Mouse (Mus musculus) thymus, adult 2 months (tissue): ENCODE measurements around the gene Crybg3. TPM values are rescaled to one million over a fixed set of nuclear protein-coding genes. Genes with fewer than 3 reads are reported as not detected.

Experiments
- DNase-seq: peaks from one replicate; pipeline ENCODE4 v3.0.0; 2021
- H3K27ac ChIP-seq: fragments of 200-500 bp; 2 replicates; pipeline ENCODE4 v1.5.1; 2012; ENCODE audit warnings: low read length, control low read depth; ENCODE audit not compliant: control insufficient read depth, insufficient read depth
- H3K27me3 ChIP-seq: fragments of 200-500 bp; 2 replicates; pipeline ENCODE4 v1.6.1; 2012; ENCODE audit warnings: mild to moderate bottlenecking, low read length, moderate library complexity, mixed read lengths; ENCODE audit not compliant: control insufficient read depth, insufficient read depth
- H3K36me3 ChIP-seq: fragments of 200-500 bp; 2 replicates; pipeline ENCODE4 v1.6.1; 2012; ENCODE audit warnings: mild to moderate bottlenecking, low read length, moderate library complexity; ENCODE audit not compliant: control insufficient read depth, insufficient read depth
- H3K4me1 ChIP-seq: fragments of 200-500 bp; replicated peaks from 2 replicates; pipeline ENCODE4 v1.6.1; 2012; ENCODE audit warnings: low read length; ENCODE audit not compliant: control insufficient read depth, insufficient read depth
- H3K4me3 ChIP-seq: fragments of 200-500 bp; 2 replicates; pipeline ENCODE4 v1.5.1; 2012; ENCODE audit warnings: mild to moderate bottlenecking, low read length, control low read depth, moderate library complexity; ENCODE audit not compliant: control insufficient read depth, insufficient read depth
- CTCF ChIP-seq: fragments of 200-500 bp; IDR thresholded peaks from 2 replicates; pipeline ENCODE4 v1.5.1; 2012; ENCODE audit warnings: mild to moderate bottlenecking, control low read depth, low read length, moderate library complexity, borderline replicate concordance; ENCODE audit not compliant: control insufficient read depth, poor library complexity, insufficient read depth; ENCODE audit errors: extremely low read depth
- POLR2A ChIP-seq: fragments of 200-500 bp; IDR thresholded peaks from 2 replicates; pipeline ENCODE4 v1.6.1; 2012; ENCODE audit warnings: mild to moderate bottlenecking, low read length, control low read depth, moderate library complexity; ENCODE audit not compliant: control insufficient read depth, poor library complexity, insufficient read depth; ENCODE audit errors: extremely low read depth
- WGBS: fragments of 180-500 bp; shearing (Covaris S2); methylation state at CpG from one replicate; pipeline ENCODE4 v1.1.7; 2018; 5-methylcytosine and 5-hydroxymethylcytosine counted together
- polyA plus RNA-seq: library from polyadenylated mRNA; depleted of rRNA; stranded (reverse); fragments of >200 nt; gene quantifications from 2 replicates; pipeline ENCODE4 v1.2.3, GENCODE M21; 2012

The Crybg3 gene
- polyA plus RNA-seq, 1 experiment = 1.0 TPM

- TF ChIP-seq POLR2A (no peak), CTCF (no peak)
- H3K4me3 ChIP-seq = no peak overlapping the region
- WGBS = 95% methylated on average over 4 of the region's 4 CpGs
Measured at GRCm38 (mm10) chr16:59541382-59541781, 59.4 kb downstream of the Crybg3 start.

GRCm38 (mm10) chr16:59540944-59541343, 59.8 kb downstream of the Crybg3 start:
- Histone ChIP-seq H3K4me1 (no peaks in the 10 kb centered on the region), H3K4me3 (no peak overlapping the region), H3K36me3 (no peaks in the 10 kb centered on the region), H3K27me3 (no peaks in the 10 kb centered on the region), H3K27ac (no peak overlapping the region)
- 96% methylated on average over 3 of the region's 3 CpGs for WGBS
- no peak for DNase-seq
- TF ChIP-seq CTCF = no peak
- no peak for TF ChIP-seq POLR2A

More at GRCm38 (mm10) chr16:59541382-59541781, 59.4 kb downstream of the Crybg3 start:
- H3K27ac ChIP-seq = no peak overlapping the region
- no peaks in the 10 kb centered on the region for H3K4me1 ChIP-seq
- no peaks in the 10 kb centered on the region for H3K36me3 ChIP-seq
- H3K27me3 ChIP-seq = no peaks in the 10 kb centered on the region
- no peak for DNase-seq

- WGBS = 91% methylated on average over 5 of the region's 5 CpGs
- no peaks in the 10 kb centered on the region for H3K4me1 ChIP-seq
- no peaks in the 10 kb centered on the region for H3K36me3 ChIP-seq
- no peak overlapping the region for H3K4me3 ChIP-seq
- no peaks in the 10 kb centered on the region for H3K27me3 ChIP-seq
- TF ChIP-seq POLR2A (no peak), CTCF (no peak)
- no peak overlapping the region for H3K27ac ChIP-seq
- DNase-seq = no peak
Measured at GRCm38 (mm10) chr16:59535673-59536072, 65.1 kb downstream of the Crybg3 start.

- 95% methylated on average over 11 of the region's 11 CpGs for WGBS
- TF ChIP-seq CTCF = no peak
- Histone ChIP-seq H3K4me3 (no peak overlapping the region), H3K27me3 (no peaks in the 10 kb centered on the region), H3K36me3 (no peaks in the 10 kb centered on the region), H3K4me1 (no peaks in the 10 kb centered on the region), H3K27ac (no peak overlapping the region)
- DNase-seq = no peak
Measured at GRCm38 (mm10) chr16:59534349-59534748, 66.4 kb downstream of the Crybg3 start.

- Histone ChIP-seq H3K27me3 (no peaks in the 10 kb centered on the region), H3K27ac (no peak overlapping the region), H3K36me3 (no peaks in the 10 kb centered on the region), H3K4me1 (no peaks in the 10 kb centered on the region), H3K4me3 (no peak overlapping the region)
- no peak for TF ChIP-seq CTCF
- no peak for TF ChIP-seq POLR2A
- no peak for DNase-seq
- 36% methylated on average over 3 of the region's 3 CpGs for WGBS
Measured at GRCm38 (mm10) chr16:59532561-59532960, 68.2 kb downstream of the Crybg3 start.

- Histone ChIP-seq H3K4me3 (no peak overlapping the region), H3K36me3 (no peaks in the 10 kb centered on the region), H3K4me1 (no peaks in the 10 kb centered on the region), H3K27ac (no peak overlapping the region), H3K27me3 (no peaks in the 10 kb centered on the region)
- no peak for DNase-seq
- no peak for TF ChIP-seq POLR2A
- no peak for TF ChIP-seq CTCF
- 91% methylated on average over 5 of the region's 5 CpGs for WGBS
Measured at GRCm38 (mm10) chr16:59531243-59531642, 69.5 kb downstream of the Crybg3 start.

- Histone ChIP-seq H3K27me3 (no peaks in the 10 kb centered on the region), H3K36me3 (no peaks in the 10 kb centered on the region), H3K4me3 (no peak overlapping the region), H3K4me1 (no peaks in the 10 kb centered on the region), H3K27ac (no peak overlapping the region)
- DNase-seq = no peak
- no peak for TF ChIP-seq POLR2A
- TF ChIP-seq CTCF = no peak
- WGBS = 95% methylated on average over 13 of the region's 13 CpGs
Measured at GRCm38 (mm10) chr16:59529570-59529969, 71.2 kb downstream of the Crybg3 start.
